Mouse (Mus musculus) neural tube, embryonic 14.5 days (tissue): ENCODE results near the gene Aurkb. TPM values are rescaled to one million over a fixed set of nuclear protein-coding genes. Genes with fewer than 3 reads are reported as not detected.
A peak's percentile ranks its signal among the peaks of the same experiment; 100 is the strongest.

Experiments used
- ATAC-seq: fragments of 200-750 bp; cut with Nextera tagmentation; 2 replicates; pipeline ENCODE4 v1.8.0; 2017; ENCODE audit warnings: low read depth, mild to moderate bottlenecking, moderate TSS enrichment, moderate library complexity
- H3K27ac ChIP-seq: fragments of 300-500 bp; sonication (generic); 2 replicates; pipeline ENCODE4 v1.5.1; 2014; ENCODE audit warnings: low read depth, mild to moderate bottlenecking, control low read depth, low read length, moderate library complexity, mixed read lengths
- H3K27me3 ChIP-seq: fragments of 300-500 bp; sonication (generic); 2 replicates; pipeline ENCODE4 v1.6.1; 2014; ENCODE audit warnings: low read length; ENCODE audit not compliant: control insufficient read depth, insufficient read depth
- H3K36me3 ChIP-seq: fragments of 300-500 bp; sonication (generic); 2 replicates; pipeline ENCODE4 v1.6.1; 2014; ENCODE audit warnings: low read length, mixed read lengths; ENCODE audit not compliant: control insufficient read depth, insufficient read depth
- H3K4me1 ChIP-seq: fragments of 300-500 bp; sonication (generic); 2 replicates; pipeline ENCODE4 v1.6.1; 2014; ENCODE audit warnings: low read length; ENCODE audit not compliant: control insufficient read depth, insufficient read depth
- H3K4me2 ChIP-seq: fragments of 300-500 bp; sonication (generic); 2 replicates; pipeline ENCODE4 v1.6.1; 2014; ENCODE audit warnings: mild to moderate bottlenecking, low read depth, low read length, control low read depth
- H3K4me3 ChIP-seq: fragments of 300-500 bp; sonication (generic); 2 replicates; pipeline ENCODE4 v1.5.1; 2014; ENCODE audit warnings: low read depth, low read length, control low read depth, mixed read lengths
- H3K9ac ChIP-seq: fragments of 300-500 bp; sonication (generic); replicated peaks from 2 replicates; pipeline ENCODE4 v1.6.1; 2014; ENCODE audit warnings: low read depth, mild to moderate bottlenecking, control low read depth, low read length, mixed read lengths
- H3K9me3 ChIP-seq: fragments of 300-500 bp; sonication (generic); 2 replicates; pipeline ENCODE4 v1.6.1; 2016; ENCODE audit warnings: low read length; ENCODE audit not compliant: control insufficient read depth
- WGBS: fragments of 180-500 bp; shearing (Covaris S2); extraction: QIAGEN DNeasy Blood & Tissue Kit; methylation state at CpG from one replicate; pipeline ENCODE4 v1.1.7; 2014; 5-methylcytosine and 5-hydroxymethylcytosine counted together
- polyA plus RNA-seq: library from polyadenylated mRNA; unstranded; fragments of >200 nt; fragmentation: Nextera tagmentation; extraction: Ambion mirVana; gene quantifications from 2 replicates; pipeline ENCODE4 v1.2.1, GENCODE M21; 2014

The Aurkb gene
- polyA plus RNA-seq, 1 experiment from 2014 or later, result 8.7 TPM

- H3K9ac ChIP-seq, result 0 out of 2 replicates have a peak overlapping the region, but pooled peaks have one; percentile 22
- no peaks in the 10 kb centered on the region for H3K9me3 ChIP-seq
- H3K4me1 ChIP-seq, result peaks cover 24% of the 10 kb centered on the region
- no peaks in the 10 kb centered on the region for H3K27me3 ChIP-seq
- no peak overlapping the region for H3K27ac ChIP-seq
- H3K36me3 ChIP-seq, result peaks cover 43% of the 10 kb centered on the region
- peak overlapping the region; percentile 48; the same call in 1 of the 2 replicates for H3K4me3 ChIP-seq
- H3K4me2 ChIP-seq, result peak overlapping the region; percentile 93
- 89% methylated on average over 20 of the region's 20 CpGs for WGBS
- ATAC-seq, result no peak
Observed at GRCm38 (mm10) chr11:69100639-69101360, 55.4 kb downstream of the Aurkb start.

Other genes with a start within 250 kb of the Aurkb start
- gene Ndel1, start 173.8 kb upstream of the Aurkb start, polyA plus RNA-seq, result 96.3 and 109 TPM in 2 replicates
- gene Rnf222, start 157.1 kb upstream of the Aurkb start, polyA plus RNA-seq, result not detected in 2 replicates
- gene Rpl26, start 144.1 kb upstream of the Aurkb start, polyA plus RNA-seq, result 594 and 606 TPM in 2 replicates
- 0.89 and 1.3 TPM in 2 replicates for gene Odf4, start 118.6 kb upstream of the Aurkb start, polyA plus RNA-seq
- 20.4 and 24.7 TPM in 2 replicates for gene Arhgef15, start 88.2 kb upstream of the Aurkb start, polyA plus RNA-seq
- 1.6 and 2.2 TPM in 2 replicates for gene Slc25a35, start 77.5 kb upstream of the Aurkb start, polyA plus RNA-seq
- 25.5 and 30.6 TPM in 2 replicates for gene Rangrf, start 70.5 kb upstream of the Aurkb start, polyA plus RNA-seq
- gene Pfas, start 37.2 kb upstream of the Aurkb start, polyA plus RNA-seq, result 16.0 and 16.5 TPM in 2 replicates
- gene Ctc1, start 29.7 kb upstream of the Aurkb start, polyA plus RNA-seq, result 51.8 and 59.3 TPM in 2 replicates
- 16.1 and 17.7 TPM in 2 replicates for gene Borcs6, start 14.1 kb downstream of the Aurkb start, polyA plus RNA-seq
- gene Tmem107, start 25.2 kb downstream of the Aurkb start, polyA plus RNA-seq, result 24.7 and 27.7 TPM in 2 replicates
- 337 and 385 TPM in 2 replicates for gene Vamp2, start 42.8 kb downstream of the Aurkb start, polyA plus RNA-seq
- 6.5 and 9.4 TPM in 2 replicates for gene Per1, start 49.6 kb downstream of the Aurkb start, polyA plus RNA-seq
- 0.43 and 0.52 TPM in 2 replicates for gene Hes7, start 74.8 kb downstream of the Aurkb start, polyA plus RNA-seq
- 0.33 and 0.48 TPM in 2 replicates for gene 9130213A22Rik, start 76.9 kb downstream of the Aurkb start, polyA plus RNA-seq
- gene Aloxe3, start 80.2 kb downstream of the Aurkb start, polyA plus RNA-seq, result 2.2 and 5.0 TPM in 2 replicates
- gene Alox12b, start 111.3 kb downstream of the Aurkb start, polyA plus RNA-seq, result 0.43 and 0.67 TPM in 2 replicates
- 0.24 and 0.43 TPM in 2 replicates for gene Alox8, start 152.2 kb downstream of the Aurkb start, polyA plus RNA-seq
- 0.35 and 0.62 TPM in 2 replicates for gene Gucy2e, start 191.4 kb downstream of the Aurkb start, polyA plus RNA-seq